Mouse (Mus musculus) erythroblast, embryonic 14.5 days (primary cell): Measurements from ENCODE around the gene Naa15. TPM values are rescaled to one million over a fixed set of nuclear protein-coding genes. Genes with fewer than 3 reads are reported as not detected.

Experiments used
- H3K27me3 ChIP-seq: 2 replicates; pipeline ENCODE4 v1.6.1; 2012; ENCODE audit warnings: inconsistent platforms; ENCODE audit not compliant: control insufficient read depth
- H3K36me3 ChIP-seq: 2 replicates; pipeline ENCODE4 v1.6.1; 2012; ENCODE audit warnings: mild to moderate bottlenecking, inconsistent platforms; ENCODE audit not compliant: control insufficient read depth
- H3K4me1 ChIP-seq: 2 replicates; pipeline ENCODE4 v1.6.1; 2012; ENCODE audit warnings: inconsistent platforms; ENCODE audit not compliant: control insufficient read depth
- H3K4me3 ChIP-seq: replicated peaks from 2 replicates; pipeline ENCODE3; 2012; ENCODE audit warnings: moderate library complexity, mild to moderate bottlenecking, inconsistent platforms
- H3K9me3 ChIP-seq: 2 replicates; pipeline ENCODE4 v1.6.1; 2012; ENCODE audit warnings: low read length, inconsistent platforms, mixed read lengths; ENCODE audit not compliant: control insufficient read depth
- GATA1 ChIP-seq: IDR thresholded peaks from 2 replicates; pipeline ENCODE4 v1.6.1; 2012; ENCODE audit warnings: low read length, inconsistent platforms, mixed read lengths
- TAL1 ChIP-seq: IDR thresholded peaks from 3 replicates; pipeline ENCODE4 v1.6.1; 2012; ENCODE audit warnings: low read length, inconsistent platforms, mixed read lengths
- polyA plus RNA-seq: library from polyadenylated mRNA; stranded (reverse); fragments of >175 nt; gene quantifications from 2 replicates; pipeline ENCODE4 v1.2.3, GENCODE M21; 2012

The Naa15 gene
- polyA plus RNA-seq, 1 experiment = 1.2 TPM

DNA sequence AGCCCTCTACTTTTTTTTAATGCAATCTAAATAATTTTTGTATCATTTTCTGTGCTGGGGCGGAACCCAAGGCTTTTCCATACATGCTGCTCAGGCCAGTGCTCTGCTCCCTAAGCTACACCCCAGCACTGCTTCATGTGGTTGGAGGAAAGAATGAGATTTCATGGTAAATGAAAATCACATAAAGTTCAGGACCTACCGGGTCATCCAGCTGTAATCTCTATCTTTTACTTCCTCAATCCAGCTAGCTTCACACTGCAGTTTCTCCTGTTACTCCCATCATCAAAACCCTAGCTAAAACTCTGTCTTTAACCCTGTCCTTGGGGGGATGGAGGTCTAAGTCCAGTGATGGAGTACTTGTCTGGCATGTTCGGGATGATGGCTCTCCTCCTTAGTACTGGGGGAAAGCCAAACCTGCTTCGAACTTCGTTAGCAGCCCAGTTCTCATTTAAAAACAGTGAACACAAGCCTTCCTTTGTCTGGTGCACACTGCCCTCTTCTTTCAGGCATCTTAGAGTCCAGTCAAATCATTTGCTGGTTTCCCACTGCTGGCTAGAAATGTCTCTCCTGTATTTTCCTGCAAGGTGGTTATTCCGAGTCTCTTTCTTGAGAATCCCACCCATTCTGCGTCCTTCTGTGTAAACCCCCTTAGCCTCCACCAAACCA lies 75.3 kb downstream of the Naa15 start:
- no peak overlapping the region for H3K4me3 ChIP-seq
- peaks cover 18% of the 10 kb centered on the region for H3K36me3 ChIP-seq
- TF ChIP-seq GATA1 (no peak), TAL1 (no peak)
- H3K4me1 ChIP-seq = peaks cover 6% of the 10 kb centered on the region
- H3K27me3 ChIP-seq = no peaks in the 10 kb centered on the region
- H3K9me3 ChIP-seq = no peaks in the 10 kb centered on the region

DNA sequence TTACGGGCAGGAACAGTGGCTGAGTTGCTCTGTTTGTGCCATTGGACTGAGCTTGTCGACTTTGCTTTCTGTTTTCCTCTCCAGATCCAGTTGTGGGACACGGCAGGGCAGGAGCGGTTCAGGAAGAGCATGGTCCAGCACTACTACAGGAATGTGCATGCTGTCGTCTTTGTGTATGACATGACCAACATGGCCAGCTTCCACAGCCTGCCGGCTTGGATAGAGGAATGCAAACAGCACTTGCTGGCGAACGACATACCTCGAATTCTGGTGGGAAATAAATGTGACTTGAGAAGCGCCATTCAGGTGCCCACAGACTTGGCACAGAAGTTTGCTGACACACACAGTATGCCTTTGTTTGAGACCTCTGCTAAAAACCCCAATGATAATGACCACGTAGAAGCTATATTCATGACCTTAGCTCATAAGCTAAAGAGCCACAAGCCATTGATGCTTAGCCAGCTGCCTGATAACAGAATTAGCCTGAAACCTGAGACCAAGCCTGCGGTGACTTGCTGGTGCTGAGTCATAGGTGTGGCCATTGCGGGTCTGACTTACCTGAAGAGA lies 78.4 kb downstream of the Naa15 start:
- no peak for TF ChIP-seq GATA1
- no peak for TF ChIP-seq TAL1
- no peaks in the 10 kb centered on the region for H3K27me3 ChIP-seq
- no peak overlapping the region for H3K4me3 ChIP-seq
- peaks cover 18% of the 10 kb centered on the region for H3K36me3 ChIP-seq
- H3K4me1 ChIP-seq = peaks cover 2% of the 10 kb centered on the region; the same call in 1 of the 2 replicates
- no peaks in the 10 kb centered on the region for H3K9me3 ChIP-seq

DNA sequence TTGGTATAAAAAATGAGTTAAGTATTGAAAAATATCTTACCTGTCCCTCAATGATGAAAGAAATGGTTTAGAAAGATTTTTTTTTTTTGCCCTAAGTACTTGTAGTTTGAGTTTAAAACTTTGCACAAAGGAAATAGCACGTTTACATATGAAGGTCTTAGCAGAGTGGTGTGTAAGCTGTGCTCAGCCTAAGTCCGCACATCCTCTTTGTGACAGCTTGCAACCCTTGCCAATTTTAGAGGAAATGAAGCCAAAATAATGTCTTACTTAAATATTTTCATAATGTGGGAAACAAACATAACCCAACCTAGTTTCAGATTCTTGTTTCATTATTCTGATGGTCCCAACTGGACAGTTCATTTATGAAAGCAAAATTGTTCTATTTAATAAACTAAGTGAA lies 79.5 kb downstream of the Naa15 start:
- H3K4me1 ChIP-seq = peaks cover 2% of the 10 kb centered on the region; the same call in 1 of the 2 replicates
- peaks cover 18% of the 10 kb centered on the region for H3K36me3 ChIP-seq
- H3K27me3 ChIP-seq = no peaks in the 10 kb centered on the region
- TF ChIP-seq TAL1 (no peak), GATA1 (no peak)
- no peaks in the 10 kb centered on the region for H3K9me3 ChIP-seq
- H3K4me3 ChIP-seq = no peak overlapping the region

DNA sequence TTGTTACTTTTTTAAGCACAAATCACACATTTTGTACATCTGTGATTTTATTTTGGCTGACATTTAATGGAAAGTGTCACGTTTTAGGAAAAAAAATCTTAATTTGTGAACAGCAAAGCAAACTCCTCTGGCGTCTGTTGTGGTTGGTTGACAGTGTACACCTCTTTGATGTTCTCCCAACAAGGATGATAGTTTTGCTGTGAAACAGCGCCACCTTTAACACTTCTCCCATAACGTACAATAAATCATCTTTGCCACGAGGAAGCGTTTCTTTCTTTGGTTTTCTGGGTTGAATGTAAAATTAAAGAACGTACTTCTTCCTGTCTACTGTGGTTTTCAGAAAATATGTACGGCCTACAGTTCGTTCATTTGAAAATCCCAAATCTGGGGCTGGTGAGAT lies 80.7 kb downstream of the Naa15 start:
- Histone ChIP-seq H3K27me3 (no peaks in the 10 kb centered on the region), H3K36me3 (peaks cover 18% of the 10 kb centered on the region), H3K4me1 (peaks cover 2% of the 10 kb centered on the region; the same call in 1 of the 2 replicates), H3K4me3 (no peak overlapping the region), H3K9me3 (no peaks in the 10 kb centered on the region)
- no peak for TF ChIP-seq GATA1
- no peak for TF ChIP-seq TAL1

DNA sequence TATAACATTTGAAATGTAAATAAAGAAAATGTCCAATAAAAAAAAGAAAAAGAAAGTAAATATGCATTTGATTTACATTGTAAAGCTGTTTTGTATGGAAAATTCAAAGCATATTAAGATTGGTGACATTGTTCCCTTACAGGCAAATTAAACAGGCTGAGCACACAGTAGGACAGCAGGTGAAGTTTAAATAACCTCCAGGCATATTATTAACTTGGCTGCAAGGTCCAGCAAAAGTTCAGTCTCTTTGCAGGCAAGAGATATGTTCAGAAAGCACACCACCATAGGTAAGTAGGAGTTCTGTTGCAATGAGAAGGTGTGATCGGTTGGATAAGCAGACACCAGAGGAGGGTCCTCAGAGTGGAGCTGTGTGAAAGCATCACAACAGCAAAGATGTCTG lies 83.0 kb downstream of the Naa15 start:
- TF ChIP-seq GATA1 = no peak
- no peak for TF ChIP-seq TAL1
- Histone ChIP-seq H3K4me3 (no peak overlapping the region), H3K36me3 (peaks cover 14% of the 10 kb centered on the region), H3K4me1 (peaks cover 2% of the 10 kb centered on the region; the same call in 1 of the 2 replicates), H3K9me3 (no peaks in the 10 kb centered on the region), H3K27me3 (no peaks in the 10 kb centered on the region)

DNA sequence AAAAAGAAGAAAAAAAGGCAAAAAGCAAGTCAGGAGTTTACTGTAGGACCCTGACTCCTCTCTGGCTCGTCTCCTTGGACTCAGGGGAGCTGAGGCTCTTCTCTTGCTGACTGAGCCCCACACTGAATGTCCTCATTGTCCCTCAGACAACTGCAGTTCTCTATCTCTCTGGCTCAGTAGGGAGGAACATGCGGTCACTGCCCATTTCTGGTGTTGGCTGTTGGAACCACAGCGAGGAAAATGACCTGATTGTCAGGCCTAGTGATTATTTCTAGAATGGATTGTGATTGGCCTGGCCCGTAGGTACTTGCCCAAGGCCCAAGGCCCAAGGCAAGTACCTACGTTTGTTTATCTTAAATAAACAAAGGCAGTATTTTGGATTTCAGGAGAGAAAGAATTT lies 83.7 kb downstream of the Naa15 start:
- no peaks in the 10 kb centered on the region for H3K9me3 ChIP-seq
- H3K4me1 ChIP-seq = peaks cover 2% of the 10 kb centered on the region; the same call in 1 of the 2 replicates
- peaks cover 8% of the 10 kb centered on the region for H3K36me3 ChIP-seq
- TF ChIP-seq GATA1 = no peak
- TF ChIP-seq TAL1 = no peak
- H3K4me3 ChIP-seq = no peak overlapping the region
- H3K27me3 ChIP-seq = no peaks in the 10 kb centered on the region

DNA sequence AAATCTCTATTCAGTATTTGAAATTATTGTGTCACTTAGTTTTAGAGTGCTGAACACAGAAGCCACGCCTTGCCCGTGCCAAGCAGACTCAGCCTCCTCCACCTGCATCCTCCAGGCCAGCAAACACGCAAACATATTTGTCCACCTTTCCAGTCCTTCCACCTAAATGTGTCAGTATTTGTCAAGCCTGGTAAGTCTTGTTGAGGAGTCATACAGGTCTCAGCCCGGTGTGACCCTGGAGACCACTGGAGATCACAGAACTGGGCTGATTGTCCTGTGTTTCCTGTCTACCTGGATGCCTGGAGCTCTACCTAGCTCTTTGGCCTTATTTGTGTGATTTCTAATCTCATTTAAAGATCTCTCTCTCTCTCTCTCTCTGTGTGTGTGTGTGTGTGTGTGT lies 84.9 kb downstream of the Naa15 start:
- no peaks in the 10 kb centered on the region for H3K27me3 ChIP-seq
- no peak overlapping the region for H3K4me3 ChIP-seq
- no peak for TF ChIP-seq GATA1
- TF ChIP-seq TAL1 = no peak
- H3K4me1 ChIP-seq = peaks cover 2% of the 10 kb centered on the region; the same call in 1 of the 2 replicates
- no peaks in the 10 kb centered on the region for H3K9me3 ChIP-seq
- H3K36me3 ChIP-seq = peaks cover 2% of the 10 kb centered on the region; the same call in 1 of the 2 replicates

DNA sequence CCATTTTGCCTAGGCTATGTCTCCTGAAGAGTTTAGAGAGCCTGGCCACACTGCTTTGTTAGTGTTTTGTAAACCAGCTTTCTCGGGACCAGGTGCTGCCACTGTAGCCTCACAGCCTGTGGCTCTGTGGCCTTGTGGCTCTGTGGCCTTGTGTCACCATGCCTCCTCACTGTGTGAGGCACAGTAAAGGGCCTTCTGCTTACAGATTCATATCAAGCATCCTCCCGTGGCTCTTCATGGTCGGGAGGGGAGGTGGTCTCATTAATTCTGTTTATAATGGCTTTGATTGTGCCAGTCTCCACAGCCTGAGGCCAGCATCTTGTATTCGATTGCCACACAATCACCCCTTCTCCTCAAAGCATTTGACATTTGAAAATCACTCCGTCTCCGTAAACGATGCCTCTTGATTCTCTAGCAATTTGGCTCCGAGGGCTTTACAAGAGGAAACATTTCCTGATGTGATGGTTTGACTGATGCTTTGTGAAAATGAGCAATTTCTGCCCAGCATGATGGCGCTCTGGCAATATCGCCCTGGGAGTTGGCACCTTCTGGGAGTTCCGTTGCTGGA lies 89.5 kb downstream of the Naa15 start:
- Histone ChIP-seq H3K9me3 (no peaks in the 10 kb centered on the region), H3K36me3 (no peaks in the 10 kb centered on the region), H3K27me3 (no peaks in the 10 kb centered on the region; the same call in 1 of the 2 replicates), H3K4me1 (no peaks in the 10 kb centered on the region), H3K4me3 (no peak overlapping the region)
- TF ChIP-seq GATA1 (no peak), TAL1 (no peak)

DNA sequence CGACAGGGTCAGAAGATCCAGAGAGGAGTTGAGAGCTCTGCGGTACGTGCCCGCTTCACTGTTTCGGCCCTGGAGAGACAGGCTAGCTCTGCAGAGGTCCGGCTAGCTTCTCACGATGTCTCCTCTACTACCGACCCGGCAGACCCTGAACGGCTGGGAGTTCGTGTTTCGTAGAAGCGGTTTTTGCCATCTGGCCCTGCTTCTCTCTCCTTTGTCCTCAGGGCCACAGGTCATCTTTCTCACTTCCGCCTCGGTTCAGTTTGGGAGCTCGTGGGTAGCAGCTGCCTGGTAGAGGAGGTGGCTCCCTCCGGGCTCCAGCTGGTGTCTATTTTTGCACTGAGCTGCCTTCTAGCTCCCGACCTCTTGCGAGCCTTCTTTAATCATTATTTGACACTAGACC lies 90.5 kb downstream of the Naa15 start:
- no peaks in the 10 kb centered on the region for H3K4me1 ChIP-seq
- H3K4me3 ChIP-seq = no peak overlapping the region
- H3K9me3 ChIP-seq = no peaks in the 10 kb centered on the region
- H3K27me3 ChIP-seq = no peaks in the 10 kb centered on the region; the same call in 1 of the 2 replicates
- no peaks in the 10 kb centered on the region for H3K36me3 ChIP-seq
- no peak for TF ChIP-seq GATA1
- no peak for TF ChIP-seq TAL1
